Mouse (Mus musculus): Measurements from ENCODE around the gene Neurog2. TPM values are rescaled to one million over a fixed set of nuclear protein-coding genes. Genes with fewer than 3 reads are reported as not detected.

Neurog2 gene
- not detected in 2 replicates for polyA plus RNA-seq (2012; ENCODE audit: low replicate concordance)

GRCm38 (mm10) chr3:127633080-127634032 is at the start of gene Neurog2:
Neurog2 (plus strand) TSS chr3:127633135.

Other genes with a start within 250 kb of the Neurog2 start
- 0.52 and 0.56 TPM in 2 replicates for gene Ank2, start 133.8 kb upstream of the Neurog2 start, polyA plus RNA-seq (2012; ENCODE audit: low replicate concordance)
- gene Larp7, start 79.8 kb upstream of the Neurog2 start, polyA plus RNA-seq (2012; ENCODE audit: low replicate concordance) = 8.8 and 19.4 TPM in 2 replicates
- 0.11 and 0.49 TPM in 2 replicates for gene Zgrf1, start 79.6 kb upstream of the Neurog2 start, polyA plus RNA-seq (2012; ENCODE audit: low replicate concordance)
- 0.66 and 0.97 TPM in 2 replicates for gene Alpk1, start 147.4 kb downstream of the Neurog2 start, polyA plus RNA-seq (2012; ENCODE audit: low replicate concordance)
- 58.1 and 147 TPM in 2 replicates for gene Tifa, start 156.7 kb downstream of the Neurog2 start, polyA plus RNA-seq (2012; ENCODE audit: low replicate concordance)
- 40.6 and 45.5 TPM in 2 replicates for gene Ap1ar, start 204.4 kb downstream of the Neurog2 start, polyA plus RNA-seq (2012; ENCODE audit: low replicate concordance)

Data from hematopoietic multipotent progenitor cell, adult 10-12 weeks (in vitro differentiated cells).